Mouse (Mus musculus) embryo, embryonic 10 days (tissue): ENCODE data around the gene Unc45a.

ENCODE experiments used
- DNase-seq: peaks from one replicate; pipeline ENCODE4 v3.0.0-alpha.2; 2015; ENCODE audit warnings: low spot score

The Unc45a gene

DNA sequence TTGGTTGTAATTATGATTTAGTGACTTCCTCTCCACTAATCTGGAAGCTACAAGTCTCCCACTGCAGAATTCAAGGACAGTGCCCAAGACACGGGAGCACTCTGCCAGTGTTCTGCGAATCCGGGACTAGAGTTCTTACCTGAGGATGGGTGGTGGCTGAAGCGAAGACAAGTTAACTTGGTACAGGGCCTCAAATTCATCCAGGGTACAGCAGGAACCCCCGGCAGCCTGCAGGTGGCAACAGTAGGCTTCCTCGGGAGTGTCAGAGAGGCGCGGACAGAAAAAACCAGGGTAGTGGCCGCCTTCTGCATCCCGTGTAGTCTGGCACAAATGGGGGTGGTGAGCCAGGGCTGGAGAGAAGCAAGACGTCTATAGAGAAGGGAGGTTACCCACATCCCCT is at the start of gene Unc45a:
Gene Unc45a (minus strand): TSS at position 213 of the 400 bp plus-strand sequence.
- DNase-seq = peak; percentile 81

- peak; percentile 55 for DNase-seq
Measured at GRCm38 (mm10) chr7:80387633-80388543, 47.1 kb upstream of the Unc45a start, which contains the start of gene Fes. Gene Fes (minus strand): TSS chr7:80387946.

DNA sequence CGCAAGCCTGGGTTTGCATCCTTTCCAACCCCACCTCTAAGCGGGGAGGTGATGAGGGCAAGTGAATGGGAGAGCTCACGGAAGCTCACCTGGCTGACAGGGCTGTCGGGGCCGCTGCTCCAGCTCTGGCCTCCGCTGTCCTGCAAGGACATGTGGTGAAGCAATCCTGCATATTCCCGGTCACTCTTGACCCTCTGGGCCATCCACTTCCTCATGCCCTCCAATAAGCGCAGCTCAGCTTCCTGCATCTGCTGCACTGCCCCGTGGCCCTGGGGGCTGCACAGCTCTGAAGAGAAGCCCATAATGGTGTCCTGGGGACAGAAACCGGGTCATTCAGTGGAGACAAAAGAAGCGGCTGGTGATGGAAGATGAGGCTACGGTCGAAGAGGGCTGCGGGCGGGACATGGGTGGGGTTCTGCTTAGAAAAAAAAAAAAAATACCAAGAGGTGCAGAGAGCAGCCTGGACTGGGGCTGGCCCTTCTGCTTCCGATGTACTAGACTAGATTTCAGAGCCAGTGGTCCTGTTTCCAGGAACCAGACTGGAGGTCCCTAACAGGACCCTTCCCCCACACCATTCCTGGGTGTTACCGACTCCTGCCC is 46.3 kb upstream of the Unc45a start:
- DNase-seq = peak; percentile 31

- DNase-seq = peak; percentile 96
Measured at GRCm38 (mm10) chr7:80386235-80386930, 45.6 kb upstream of the Unc45a start.

- DNase-seq = no peak
Measured at GRCm38 (mm10) chr7:80382919-80383318, 42.1 kb upstream of the Unc45a start.

DNA sequence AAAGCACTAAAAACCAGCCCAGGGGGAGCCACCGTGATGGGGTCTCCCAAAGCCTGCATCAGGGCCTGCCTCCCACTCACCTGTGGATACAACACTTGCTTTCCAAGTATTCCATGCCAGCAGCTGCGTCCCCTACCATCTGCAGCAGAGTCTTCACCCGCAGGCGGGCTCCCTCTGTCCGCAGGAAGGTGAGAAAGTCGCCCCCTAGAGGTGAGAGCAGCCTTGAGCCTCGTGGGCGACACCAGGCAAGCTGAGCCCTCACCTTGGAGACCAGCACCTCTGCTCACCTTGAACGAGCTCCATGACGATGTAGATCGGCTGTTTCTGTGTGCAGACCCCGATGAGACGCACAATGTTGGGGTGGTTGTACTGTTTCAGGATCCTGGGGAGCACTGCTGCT is 38.7 kb upstream of the Unc45a start:
- DNase-seq = peak; percentile 49

GRCm38 (mm10) chr7:80377471-80377870 is 36.7 kb upstream of the Unc45a start:
- peak; percentile 81 for DNase-seq

GRCm38 (mm10) chr7:80376192-80376591 is 35.4 kb upstream of the Unc45a start:
- DNase-seq = no peak

GRCm38 (mm10) chr7:80375376-80376039 is 34.7 kb upstream of the Unc45a start:
- DNase-seq = no peak

GRCm38 (mm10) chr7:80374733-80375132 is 33.9 kb upstream of the Unc45a start:
- DNase-seq = no peak

GRCm38 (mm10) chr7:80374280-80374679 is 33.5 kb upstream of the Unc45a start:
- DNase-seq = no peak

DNA sequence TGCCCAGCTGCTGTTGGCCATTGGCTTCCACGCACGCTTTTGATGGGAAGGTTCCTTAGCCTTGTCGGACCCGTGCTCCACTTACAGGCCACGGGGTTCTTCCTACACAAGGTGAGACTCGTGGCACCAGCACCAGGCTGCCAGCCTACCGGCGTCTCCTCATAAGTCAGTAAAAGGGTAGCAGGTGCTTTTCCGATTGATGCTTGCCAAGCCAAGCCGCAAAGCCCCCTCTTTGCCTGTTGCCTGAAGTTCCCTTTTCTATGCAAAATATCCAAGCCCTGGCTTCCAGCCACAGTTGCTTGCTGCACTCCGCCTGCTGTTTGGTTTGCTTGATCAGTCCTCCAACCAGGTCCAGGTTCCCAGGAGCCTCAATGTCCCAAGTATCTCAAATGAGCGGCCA is 33.0 kb upstream of the Unc45a start:
- no peak for DNase-seq

DNA sequence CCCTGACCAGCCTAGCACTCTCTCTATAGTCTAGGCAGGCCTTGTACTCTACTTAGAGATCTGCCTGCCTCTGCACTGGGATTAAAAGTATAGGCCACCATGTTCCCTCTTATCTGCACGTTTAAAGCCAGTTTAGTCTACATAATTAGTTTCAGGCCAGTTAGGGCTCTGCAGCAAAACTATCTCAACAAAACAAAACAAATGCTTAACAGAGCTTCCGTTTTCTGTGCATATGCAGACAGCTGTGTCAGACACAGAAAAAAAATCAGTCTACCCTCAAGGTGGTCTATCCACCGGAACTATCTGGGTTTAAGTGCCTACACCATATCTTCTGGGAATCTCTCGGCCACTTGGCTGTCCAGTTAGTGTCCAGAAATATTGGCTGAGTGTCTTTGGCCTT is 32.5 kb upstream of the Unc45a start:
- no peak for DNase-seq

DNA sequence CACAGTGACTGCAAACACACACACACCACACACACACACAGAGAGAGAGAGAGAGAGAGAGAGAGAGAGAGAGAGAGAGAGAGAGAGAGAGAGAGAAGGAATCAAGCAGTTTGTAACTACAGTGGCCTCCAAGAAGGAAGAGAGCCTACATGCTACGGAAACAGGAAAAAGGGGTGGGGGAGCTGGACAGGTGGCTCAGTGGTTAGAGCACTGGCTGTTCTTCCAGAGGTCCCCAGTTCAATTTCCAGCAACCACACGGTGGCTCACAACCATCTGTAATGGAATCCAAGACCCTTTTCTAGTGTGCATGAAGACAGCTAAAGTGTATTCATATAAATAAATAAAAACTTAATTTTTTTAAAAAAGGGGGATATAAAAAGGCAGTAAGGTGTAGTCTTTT is 31.9 kb upstream of the Unc45a start:
- DNase-seq = no peak

- DNase-seq = no peak
Measured at GRCm38 (mm10) chr7:80372166-80372565, 31.4 kb upstream of the Unc45a start.

DNA sequence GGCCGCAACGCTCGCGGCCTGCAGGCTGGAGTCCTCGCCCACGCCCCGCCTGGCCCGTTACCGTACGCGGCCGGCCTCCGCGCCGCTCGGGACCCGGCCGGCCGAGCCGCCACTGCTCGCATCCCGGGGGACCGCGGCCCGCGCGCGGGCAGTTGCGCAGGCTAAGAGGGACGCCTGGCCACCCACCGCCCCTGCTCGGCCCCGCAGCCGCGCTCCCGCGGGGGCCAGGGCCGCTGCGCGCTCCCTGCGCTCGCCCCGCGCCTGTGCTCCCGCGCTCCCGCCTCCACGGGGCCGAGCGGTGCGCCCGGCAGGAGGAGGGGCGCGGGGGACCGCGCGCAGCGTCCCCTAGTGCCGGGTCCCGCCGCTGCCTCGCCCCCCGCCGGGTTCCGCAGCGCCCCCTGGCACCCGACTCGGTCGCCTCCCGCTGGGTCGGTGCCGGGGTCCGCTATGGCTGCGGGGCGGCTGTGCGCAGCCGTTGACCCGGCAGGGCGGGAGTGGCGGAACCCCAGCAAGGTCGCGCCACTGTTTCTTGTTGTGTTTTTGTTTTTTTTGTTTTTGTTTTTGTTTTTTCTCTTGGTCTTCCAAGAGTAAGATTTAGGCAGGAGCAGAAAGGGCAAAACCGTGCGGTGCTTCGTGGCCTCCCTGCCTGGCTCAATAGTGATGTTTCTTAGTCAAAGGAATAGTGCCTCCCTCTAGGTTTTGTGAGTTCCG is 30.4 kb upstream of the Unc45a start, which contains the start of gene Man2a2:
Gene Man2a2 (minus strand): TSS at position 335 of the 711 bp plus-strand sequence.
- DNase-seq = peak; percentile 78

DNA sequence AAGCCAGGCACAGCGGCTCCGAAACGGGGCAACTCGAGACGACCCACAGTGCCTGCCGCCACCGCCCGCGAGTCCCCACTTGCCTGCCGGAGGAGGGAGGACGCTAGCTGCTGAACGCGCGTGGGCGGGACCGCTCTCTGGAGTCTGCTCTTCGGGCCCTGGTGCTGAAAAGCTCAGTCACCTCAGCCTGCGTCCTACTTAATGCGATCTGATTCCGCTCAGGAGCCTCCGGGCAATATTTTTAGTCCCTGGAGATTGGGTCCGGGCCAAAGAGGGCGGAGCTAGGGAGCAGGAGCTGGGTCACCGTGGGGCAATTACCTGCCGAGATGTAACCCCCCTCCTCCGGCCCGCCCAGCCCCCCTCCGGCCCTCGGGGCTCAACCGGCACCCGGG is 29.8 kb upstream of the Unc45a start:
- DNase-seq = peak; percentile 73

DNA sequence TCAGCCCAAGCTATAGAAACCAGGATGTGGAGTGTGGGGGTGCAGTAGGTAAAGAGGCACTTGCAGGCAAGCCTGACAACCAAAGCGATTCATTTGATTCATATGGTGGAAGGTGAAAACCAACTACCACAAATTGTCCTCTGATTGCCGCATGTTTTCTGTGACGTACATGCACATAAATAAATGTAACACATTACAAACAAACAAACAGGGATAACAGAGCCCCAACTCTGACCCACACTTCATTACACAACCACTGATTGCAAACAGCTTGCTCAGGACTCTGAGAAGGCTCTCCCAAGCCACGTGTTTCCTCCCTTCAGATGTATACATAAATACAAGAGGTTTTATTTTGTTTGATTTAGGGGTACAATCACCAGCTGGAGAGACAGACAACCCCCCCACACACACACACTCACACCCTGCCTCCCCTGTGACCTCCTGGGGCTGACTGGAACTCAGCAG is 29.2 kb upstream of the Unc45a start:
- DNase-seq = peak; percentile 26

GRCm38 (mm10) chr7:80369461-80369860 is 28.7 kb upstream of the Unc45a start:
- DNase-seq = no peak

DNA sequence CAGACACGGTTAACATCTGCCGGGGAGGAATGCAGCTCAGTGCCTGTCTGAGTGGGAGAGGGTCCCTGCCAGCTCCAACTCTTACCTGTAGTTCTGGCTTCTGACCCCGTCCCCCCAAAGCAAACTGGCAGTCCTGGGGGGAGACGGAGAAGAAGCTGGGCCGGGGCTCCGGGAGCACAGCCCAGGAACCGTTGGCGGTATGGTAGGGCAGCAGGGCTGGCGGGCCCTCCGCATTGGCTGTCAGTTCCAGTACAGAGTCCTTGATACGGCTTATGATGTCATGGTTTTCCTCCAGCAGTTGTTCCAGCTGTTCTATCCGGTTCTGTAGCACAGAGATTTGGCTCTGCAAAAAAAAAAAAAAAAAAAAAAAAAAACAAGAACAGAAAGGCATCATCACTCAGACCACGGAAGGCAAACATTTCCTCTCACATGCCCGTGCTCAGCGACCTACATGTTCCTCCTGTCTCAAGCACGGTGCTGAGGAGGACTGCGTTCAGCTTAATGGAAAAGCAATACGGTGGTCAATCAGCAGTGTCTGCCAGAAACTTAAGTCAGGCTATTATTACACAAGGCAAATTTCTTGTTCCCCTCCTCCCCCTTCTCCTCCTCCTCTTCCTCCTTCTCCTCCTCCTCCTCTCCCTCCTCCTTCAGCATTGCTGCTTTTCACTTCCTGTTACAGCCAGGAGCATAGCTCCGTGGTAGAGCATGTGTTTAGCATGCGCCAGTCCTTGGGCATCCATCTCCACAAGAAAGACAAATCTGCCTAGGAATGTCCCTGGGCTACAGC is 28.0 kb upstream of the Unc45a start:
- DNase-seq = no peak
